Mouse (Mus musculus) hindbrain, embryonic 13.5 days (tissue): ENCODE measurements around the gene Cdk5rap3. TPM values are rescaled to one million over a fixed set of nuclear protein-coding genes. Genes with fewer than 3 reads are reported as not detected.

ENCODE experiments used
- ATAC-seq: fragments of 200-750 bp; cut with Nextera tagmentation; 2 replicates; pipeline ENCODE4 v1.8.0; 2017; ENCODE audit warnings: moderate TSS enrichment; ENCODE audit not compliant: low FRiP score
- H3K27ac ChIP-seq: fragments of 300-500 bp; sonication (generic); 2 replicates; pipeline ENCODE4 v1.5.1; 2015; ENCODE audit warnings: inconsistent platforms, mild to moderate bottlenecking, moderate library complexity
- H3K27me3 ChIP-seq: fragments of 300-500 bp; sonication (generic); 2 replicates; pipeline ENCODE4 v1.6.1; 2015; ENCODE audit warnings: mild to moderate bottlenecking, inconsistent platforms
- H3K36me3 ChIP-seq: fragments of 300-500 bp; sonication (generic); 2 replicates; pipeline ENCODE4 v1.6.1; 2015; ENCODE audit warnings: mild to moderate bottlenecking, inconsistent platforms
- H3K4me1 ChIP-seq: fragments of 300-500 bp; sonication (generic); replicated peaks from 2 replicates; pipeline ENCODE4 v1.6.1; 2015; ENCODE audit warnings: inconsistent platforms
- H3K4me2 ChIP-seq: fragments of 300-500 bp; sonication (generic); 2 replicates; pipeline ENCODE4 v1.6.1; 2015; ENCODE audit warnings: inconsistent platforms, mild to moderate bottlenecking, moderate library complexity
- H3K4me3 ChIP-seq: fragments of 300-500 bp; sonication (generic); 2 replicates; pipeline ENCODE4 v1.5.1; 2015; ENCODE audit warnings: mild to moderate bottlenecking, inconsistent platforms
- H3K9ac ChIP-seq: fragments of 300-500 bp; sonication (generic); 2 replicates; pipeline ENCODE4 v1.6.1; 2015; ENCODE audit warnings: mild to moderate bottlenecking, inconsistent platforms
- H3K9me3 ChIP-seq: fragments of 300-500 bp; sonication (generic); 2 replicates; pipeline ENCODE4 v1.6.1; 2016; ENCODE audit warnings: inconsistent platforms
- WGBS: fragments of 180-500 bp; shearing (Covaris S2); methylation state at CpG from one replicate; pipeline ENCODE4 v1.1.7; 2015; 5-methylcytosine and 5-hydroxymethylcytosine counted together
- polyA plus RNA-seq: library from polyadenylated mRNA; unstranded; fragments of >200 nt; fragmentation: Nextera tagmentation; extraction: Ambion mirVana; gene quantifications from 2 replicates; pipeline ENCODE4 v1.2.1, GENCODE M21; 2015

Cdk5rap3 gene
- polyA plus RNA-seq, 1 experiment from 2014 or later = 92.9 TPM

GRCm38 (mm10) chr11:96906431-96907161 is 9.7 kb downstream of the Cdk5rap3 start:
- H3K9ac ChIP-seq = peak overlapping the region; percentile 58
- H3K27ac ChIP-seq = peak overlapping the region; percentile 83
- H3K9me3 ChIP-seq = no peaks in the 10 kb centered on the region
- H3K4me2 ChIP-seq = no peak overlapping the region
- H3K4me3 ChIP-seq = no peak overlapping the region
- peaks cover 22% of the 10 kb centered on the region for H3K36me3 ChIP-seq
- WGBS = 16% methylated on average over 15 of the region's 15 CpGs
- ATAC-seq = 0 out of 2 replicates have a peak, but pooled peaks have one; percentile 19
- H3K4me1 ChIP-seq = peaks cover 78% of the 10 kb centered on the region
- H3K27me3 ChIP-seq = 0 out of 2 replicates have a peak, but pooled peaks cover 2% of the 10 kb centered on the region

- H3K4me1 ChIP-seq = peaks cover 92% of the 10 kb centered on the region
- H3K36me3 ChIP-seq = peaks cover 3% of the 10 kb centered on the region; the same call in 1 of the 2 replicates
- no peak overlapping the region for H3K4me3 ChIP-seq
- H3K4me2 ChIP-seq = peak overlapping the region; percentile 11; the same call in 1 of the 2 replicates
- peak overlapping the region; percentile 89 for H3K27ac ChIP-seq
- WGBS = 5% methylated on average over 16 of the region's 16 CpGs
- H3K27me3 ChIP-seq = no peaks in the 10 kb centered on the region
- no peaks in the 10 kb centered on the region for H3K9me3 ChIP-seq
- 0 out of 2 replicates have a peak overlapping the region, but pooled peaks have one; percentile 2 for H3K9ac ChIP-seq
- ATAC-seq = peak; percentile 65
Observed at GRCm38 (mm10) chr11:96902639-96903635, 13.4 kb downstream of the Cdk5rap3 start.

GRCm38 (mm10) chr11:96901332-96901731 is 15.0 kb downstream of the Cdk5rap3 start:
- H3K27ac ChIP-seq = peak overlapping the region; percentile 89
- H3K9ac ChIP-seq = 0 out of 2 replicates have a peak overlapping the region, but pooled peaks have one; percentile 47
- WGBS = 26% methylated on average over 9 of the region's 9 CpGs
- peaks cover 92% of the 10 kb centered on the region for H3K4me1 ChIP-seq
- no peaks in the 10 kb centered on the region for H3K9me3 ChIP-seq
- H3K4me2 ChIP-seq = no peak overlapping the region
- ATAC-seq = no peak
- H3K27me3 ChIP-seq = no peaks in the 10 kb centered on the region
- H3K36me3 ChIP-seq = no peaks in the 10 kb centered on the region
- no peak overlapping the region for H3K4me3 ChIP-seq

- ATAC-seq = peak; percentile 49; the same call in 1 of the 2 replicates
Observed at GRCm38 (mm10) chr11:96899449-96900306, 16.6 kb downstream of the Cdk5rap3 start.

DNA sequence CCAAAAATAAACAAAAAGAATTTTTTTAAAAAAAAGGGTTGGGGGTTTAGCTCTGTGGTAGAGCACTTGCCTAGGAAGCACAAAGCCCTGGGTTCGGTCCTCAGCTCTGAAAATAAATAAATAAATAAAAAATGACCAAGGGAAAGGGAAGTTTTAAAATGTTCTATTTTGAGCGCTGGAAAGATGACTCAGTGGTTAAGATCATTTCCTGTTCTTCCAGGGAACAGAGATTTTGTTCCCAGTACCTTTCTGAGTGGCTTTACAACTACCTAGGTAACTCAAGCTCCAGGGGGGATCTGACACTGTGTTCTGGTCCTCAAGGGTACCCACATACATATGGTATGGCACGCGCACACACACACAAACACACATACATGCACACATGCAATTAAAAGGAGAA is 20.4 kb downstream of the Cdk5rap3 start:
- WGBS = 91% methylated on average over 4 of the region's 4 CpGs
- H3K4me1 ChIP-seq = peaks cover 69% of the 10 kb centered on the region
- no peak for ATAC-seq

More at GRCm38 (mm10) chr11:96899449-96900306, 16.6 kb downstream of the Cdk5rap3 start:
- no peaks in the 10 kb centered on the region for H3K9me3 ChIP-seq
- H3K36me3 ChIP-seq = no peaks in the 10 kb centered on the region
- 18% methylated on average over 13 of the region's 13 CpGs for WGBS
- peak overlapping the region; percentile 29 for H3K4me2 ChIP-seq
- no peaks in the 10 kb centered on the region for H3K27me3 ChIP-seq
- H3K4me1 ChIP-seq = peaks cover 80% of the 10 kb centered on the region
- peak overlapping the region; percentile 60; the same call in 1 of the 2 replicates for H3K9ac ChIP-seq
- H3K27ac ChIP-seq = peak overlapping the region; percentile 89
- H3K4me3 ChIP-seq = no peak overlapping the region

GRCm38 (mm10) chr11:96893203-96893842 is 23.0 kb downstream of the Cdk5rap3 start:
- H3K27me3 ChIP-seq = no peaks in the 10 kb centered on the region
- H3K4me2 ChIP-seq = no peak overlapping the region
- 29% methylated on average over 11 of the region's 11 CpGs for WGBS
- peaks cover 47% of the 10 kb centered on the region for H3K4me1 ChIP-seq
- peak; percentile 79 for ATAC-seq
- H3K9me3 ChIP-seq = no peaks in the 10 kb centered on the region
- H3K4me3 ChIP-seq = no peak overlapping the region
- peak overlapping the region; percentile 84 for H3K27ac ChIP-seq
- no peaks in the 10 kb centered on the region for H3K36me3 ChIP-seq
- H3K9ac ChIP-seq = peak overlapping the region; percentile 39; the same call in 1 of the 2 replicates

More for the DNA sequence above, 20.4 kb downstream of the Cdk5rap3 start:
- no peaks in the 10 kb centered on the region for H3K27me3 ChIP-seq
- H3K9ac ChIP-seq = no peak overlapping the region
- H3K4me3 ChIP-seq = no peak overlapping the region
- H3K9me3 ChIP-seq = no peaks in the 10 kb centered on the region
- H3K36me3 ChIP-seq = no peaks in the 10 kb centered on the region
- H3K4me2 ChIP-seq = no peak overlapping the region
- no peak overlapping the region for H3K27ac ChIP-seq

GRCm38 (mm10) chr11:96891784-96892527 is 24.3 kb downstream of the Cdk5rap3 start:
- Histone ChIP-seq H3K9ac (no peak overlapping the region), H3K27ac (peak overlapping the region; percentile 66), H3K27me3 (no peaks in the 10 kb centered on the region), H3K4me1 (peaks cover 39% of the 10 kb centered on the region), H3K4me3 (no peak overlapping the region), H3K36me3 (no peaks in the 10 kb centered on the region), H3K4me2 (no peak overlapping the region), H3K9me3 (no peaks in the 10 kb centered on the region)
- no peak for ATAC-seq
- 22% methylated on average over 14 of the region's 14 CpGs for WGBS

DNA sequence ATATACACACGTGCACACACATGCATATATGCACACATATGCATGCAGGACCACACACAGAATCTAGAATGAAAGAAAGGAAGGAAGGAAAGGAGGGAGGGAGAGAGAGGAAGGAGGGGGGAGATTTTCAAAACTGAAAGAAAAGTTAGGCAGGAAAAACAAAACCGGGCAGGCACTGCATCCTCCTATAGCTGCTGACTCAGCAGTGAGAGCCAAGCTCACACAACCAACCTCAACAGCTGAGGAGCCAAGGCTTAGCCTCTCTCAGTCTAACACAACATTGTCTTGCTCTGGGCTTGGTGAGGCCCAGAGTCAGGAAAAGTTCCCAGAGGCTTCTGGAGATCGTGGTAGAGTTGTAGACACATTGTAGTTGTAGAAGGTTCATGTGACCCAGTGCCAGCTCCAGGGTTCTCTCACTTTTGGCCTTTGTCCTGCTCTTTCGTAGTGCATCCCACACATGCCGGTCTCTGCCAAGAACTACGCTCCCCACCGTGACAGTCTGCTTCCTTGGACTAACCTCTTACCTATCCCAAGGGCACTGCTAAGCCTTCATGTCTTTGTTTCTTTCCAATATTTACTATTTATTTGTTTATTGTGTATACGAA is 29.3 kb downstream of the Cdk5rap3 start:
- Histone ChIP-seq H3K27ac (peak overlapping the region; percentile 90), H3K4me3 (no peak overlapping the region), H3K4me1 (peaks cover 38% of the 10 kb centered on the region), H3K27me3 (no peaks in the 10 kb centered on the region), H3K9me3 (no peaks in the 10 kb centered on the region), H3K36me3 (no peaks in the 10 kb centered on the region), H3K4me2 (no peak overlapping the region), H3K9ac (no peak overlapping the region)
- WGBS = 77% methylated on average over 8 of the region's 8 CpGs
- ATAC-seq = no peak

GRCm38 (mm10) chr11:96885901-96886340 is 30.4 kb downstream of the Cdk5rap3 start:
- Histone ChIP-seq H3K4me2 (no peak overlapping the region), H3K9ac (peak overlapping the region; percentile 58), H3K4me3 (no peak overlapping the region), H3K27ac (peak overlapping the region; percentile 90), H3K27me3 (no peaks in the 10 kb centered on the region), H3K4me1 (peaks cover 34% of the 10 kb centered on the region), H3K9me3 (no peaks in the 10 kb centered on the region), H3K36me3 (no peaks in the 10 kb centered on the region)
- 11% methylated on average over 5 of the region's 5 CpGs for WGBS
- peak; percentile 90 for ATAC-seq

- no peak overlapping the region for H3K4me3 ChIP-seq
- no peaks in the 10 kb centered on the region for H3K27me3 ChIP-seq
- no peaks in the 10 kb centered on the region for H3K9me3 ChIP-seq
- peaks cover 50% of the 10 kb centered on the region for H3K4me1 ChIP-seq
- no peak overlapping the region for H3K9ac ChIP-seq
- peak overlapping the region; percentile 100; the same call in 1 of the 2 replicates for H3K27ac ChIP-seq
- no peak overlapping the region for H3K4me2 ChIP-seq
- 77% methylated on average over 9 of the region's 9 CpGs for WGBS
- H3K36me3 ChIP-seq = no peaks in the 10 kb centered on the region
- no peak for ATAC-seq
Observed at GRCm38 (mm10) chr11:96880296-96880695, 36.0 kb downstream of the Cdk5rap3 start.
